Mouse (Mus musculus) intestine, embryonic 14.5 days (tissue): Measurements from ENCODE around the gene Akap13. TPM values are rescaled to one million over a fixed set of nuclear protein-coding genes. Genes with fewer than 3 reads are reported as not detected.

ENCODE experiments used
- ATAC-seq: fragments of 200-750 bp; cut with Nextera tagmentation; replicated peaks from 2 replicates; pipeline ENCODE4 v1.8.0; 2017; ENCODE audit warnings: low read depth, moderate number of reproducible peaks, moderate TSS enrichment, moderate library complexity; ENCODE audit not compliant: low FRiP score, low TSS enrichment
- DNase-seq: peaks from one replicate; pipeline ENCODE4 v3.0.0-alpha.2; 2018; ENCODE audit warnings: low spot score
- H3K27ac ChIP-seq: fragments of 300-500 bp; sonication (generic); 2 replicates; pipeline ENCODE4 v1.5.1; 2014; ENCODE audit warnings: low read depth, mild to moderate bottlenecking, control low read depth
- H3K27me3 ChIP-seq: fragments of 300-500 bp; sonication (generic); replicated peaks from 2 replicates; pipeline ENCODE4 v1.6.1; 2014; ENCODE audit warnings: low read length, control low read depth; ENCODE audit not compliant: control insufficient read depth, insufficient read depth
- H3K36me3 ChIP-seq: fragments of 300-500 bp; sonication (generic); 2 replicates; pipeline ENCODE4 v1.6.1; 2014; ENCODE audit warnings: low read length, control low read depth; ENCODE audit not compliant: control insufficient read depth, insufficient read depth
- H3K4me1 ChIP-seq: fragments of 300-500 bp; sonication (generic); replicated peaks from 2 replicates; pipeline ENCODE4 v1.6.1; 2014; ENCODE audit warnings: low read length, control low read depth, mixed read lengths; ENCODE audit not compliant: control insufficient read depth, insufficient read depth
- H3K4me2 ChIP-seq: fragments of 300-500 bp; sonication (generic); 2 replicates; pipeline ENCODE4 v1.6.1; 2014; ENCODE audit warnings: low read length
- H3K4me3 ChIP-seq: fragments of 300-500 bp; sonication (generic); 2 replicates; pipeline ENCODE4 v1.5.1; 2014; ENCODE audit warnings: low read depth, low read length, control low read depth, mixed read lengths
- H3K9ac ChIP-seq: fragments of 300-500 bp; sonication (generic); 2 replicates; pipeline ENCODE4 v1.6.1; 2014; ENCODE audit warnings: mild to moderate bottlenecking, low read length
- H3K9me3 ChIP-seq: fragments of 300-500 bp; sonication (generic); 2 replicates; pipeline ENCODE4 v1.6.1; 2016; ENCODE audit warnings: low read length, control low read depth; ENCODE audit not compliant: control insufficient read depth
- WGBS: fragments of 180-500 bp; shearing (Covaris S2); extraction: QIAGEN DNeasy Blood & Tissue Kit; methylation state at CpG from one replicate; pipeline ENCODE4 v1.1.7; 2014; 5-methylcytosine and 5-hydroxymethylcytosine counted together
- polyA plus RNA-seq: library from polyadenylated mRNA; unstranded; fragments of >200 nt; fragmentation: Nextera tagmentation; extraction: Ambion mirVana; gene quantifications from 2 replicates; pipeline ENCODE4 v1.2.1, GENCODE M21; 2014

Akap13 gene
- polyA plus RNA-seq, 1 experiment from 2014 or later: 51.5 TPM

DNA sequence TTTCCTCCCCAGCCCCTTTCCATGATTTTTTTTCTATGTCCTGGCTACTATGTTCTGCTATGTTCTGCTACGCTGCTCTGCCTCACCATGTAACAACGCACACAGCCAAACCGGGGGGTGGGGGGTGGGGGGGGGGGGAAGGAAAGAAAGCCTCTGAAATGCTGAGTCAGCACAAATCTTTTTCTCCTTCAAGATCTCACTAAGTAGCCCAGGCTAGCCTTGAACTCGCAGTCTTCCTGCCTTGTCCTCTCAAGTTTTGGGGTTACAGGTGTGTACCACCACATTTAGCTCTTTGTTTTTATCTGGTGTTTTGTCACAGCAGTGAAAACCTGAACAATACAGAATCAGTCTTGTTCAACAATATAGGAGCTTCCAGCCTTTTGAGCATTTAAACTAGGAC is 15.8 kb upstream of the Akap13 start:
- Histone ChIP-seq H3K9me3 (no peaks in the 10 kb centered on the region), H3K27ac (no peak overlapping the region), H3K36me3 (no peaks in the 10 kb centered on the region), H3K9ac (no peak overlapping the region), H3K27me3 (no peaks in the 10 kb centered on the region), H3K4me3 (no peak overlapping the region), H3K4me1 (no peaks in the 10 kb centered on the region), H3K4me2 (no peak overlapping the region)
- DNase-seq (no peak), ATAC-seq (no peak)
- 90% methylated on average over 4 of the region's 4 CpGs for WGBS

GRCm38 (mm10) chr7:75440241-75440640 is 15.1 kb upstream of the Akap13 start:
- no peaks in the 10 kb centered on the region for H3K27me3 ChIP-seq

DNA sequence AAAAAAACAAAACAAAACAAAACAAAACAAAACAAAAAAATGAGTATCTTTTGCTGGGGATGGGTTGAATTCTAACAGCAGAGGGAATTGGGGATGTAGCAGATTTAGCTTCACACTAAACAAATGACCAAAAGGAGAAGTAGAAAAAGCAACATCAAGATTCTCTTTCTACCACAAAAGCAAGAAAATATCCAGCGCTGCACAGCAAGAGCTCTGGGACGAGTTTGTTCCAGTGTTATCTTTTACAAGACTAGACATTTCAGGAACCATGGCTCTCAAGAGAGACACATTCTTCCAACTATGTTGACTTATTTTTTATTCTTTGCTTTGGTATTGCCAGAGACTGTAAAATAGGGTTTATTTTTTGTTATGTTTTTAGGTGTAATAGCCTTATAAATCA is 13.4 kb upstream of the Akap13 start:
- ATAC-seq: no peak
- no peaks in the 10 kb centered on the region for H3K27me3 ChIP-seq
- H3K4me2 ChIP-seq: no peak overlapping the region
- no peaks in the 10 kb centered on the region for H3K4me1 ChIP-seq
- no peaks in the 10 kb centered on the region for H3K36me3 ChIP-seq
- H3K9me3 ChIP-seq: no peaks in the 10 kb centered on the region
- H3K9ac ChIP-seq: no peak overlapping the region
- no peak overlapping the region for H3K4me3 ChIP-seq
- H3K27ac ChIP-seq: no peak overlapping the region
- DNase-seq: no peak
- WGBS: 77% methylated on average over 2 of the region's 2 CpGs

More at GRCm38 (mm10) chr7:75440241-75440640, 15.1 kb upstream of the Akap13 start:
- Histone ChIP-seq H3K4me1 (no peaks in the 10 kb centered on the region), H3K4me2 (no peak overlapping the region), H3K27ac (no peak overlapping the region), H3K9ac (no peak overlapping the region), H3K9me3 (no peaks in the 10 kb centered on the region), H3K36me3 (no peaks in the 10 kb centered on the region), H3K4me3 (no peak overlapping the region)
- ATAC-seq: no peak
- 74% methylated on average over 2 of the region's 2 CpGs for WGBS
- DNase-seq: no peak

DNA sequence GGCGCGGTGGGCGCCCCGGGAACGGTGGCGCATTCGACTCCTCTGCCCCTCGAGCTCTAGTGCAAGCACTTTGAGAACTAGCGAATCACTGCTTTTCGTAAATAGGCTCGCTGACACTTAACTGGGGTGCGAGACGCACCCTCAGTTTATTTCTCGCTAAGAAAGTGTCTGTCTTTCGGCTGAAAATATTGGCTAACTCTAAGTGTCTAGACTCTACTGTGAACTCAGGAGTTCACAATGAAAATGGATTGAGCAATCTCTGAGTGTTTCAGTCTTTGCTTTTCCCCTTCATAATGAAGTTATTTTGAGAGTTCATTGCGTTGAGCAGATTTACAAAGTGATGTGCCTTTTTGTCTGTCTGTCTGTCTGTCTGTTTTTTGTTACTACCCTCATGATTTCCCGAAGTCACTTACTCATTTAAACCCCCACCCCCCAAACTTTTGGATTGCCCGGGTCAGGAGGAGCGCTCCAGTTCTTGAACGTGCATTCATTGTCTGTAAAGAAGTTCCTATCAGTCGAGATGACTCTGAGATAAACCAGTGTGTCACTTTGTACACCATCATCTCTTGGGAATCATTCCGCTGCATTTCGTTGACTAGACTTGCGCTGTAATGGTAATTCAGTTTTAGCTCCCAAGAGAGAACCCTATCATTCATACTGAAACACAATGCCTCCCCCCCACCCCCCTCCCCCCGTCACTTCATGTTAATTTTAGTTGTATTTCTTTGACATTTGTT is 986 bp downstream of the Akap13 start:
- 2% methylated on average over 25 of the region's 25 CpGs for WGBS
- Histone ChIP-seq H3K36me3 (no peaks in the 10 kb centered on the region), H3K27me3 (no peaks in the 10 kb centered on the region), H3K9me3 (no peaks in the 10 kb centered on the region), H3K4me3 (peak overlapping the region; percentile 93), H3K9ac (peak overlapping the region; percentile 95), H3K27ac (peak overlapping the region; percentile 98), H3K4me1 (peaks cover 10% of the 10 kb centered on the region), H3K4me2 (peak overlapping the region; percentile 91)
- DNase-seq: peak; percentile 56
- no peak for ATAC-seq

- H3K9ac ChIP-seq: no peak overlapping the region
- H3K4me2 ChIP-seq: no peak overlapping the region
- H3K27me3 ChIP-seq: no peaks in the 10 kb centered on the region
- no peak overlapping the region for H3K27ac ChIP-seq
- WGBS: 66% methylated on average over 1 of the region's 1 CpGs
- no peaks in the 10 kb centered on the region for H3K9me3 ChIP-seq
- no peaks in the 10 kb centered on the region for H3K36me3 ChIP-seq
- H3K4me1 ChIP-seq: peaks cover 20% of the 10 kb centered on the region
- no peak for ATAC-seq
- no peak for DNase-seq
- H3K4me3 ChIP-seq: no peak overlapping the region
These were observed 5.0 kb downstream of the Akap13 start for GRCm38 (mm10) chr7:75460290-75460689.

GRCm38 (mm10) chr7:75463579-75464162 is 8.3 kb downstream of the Akap13 start:
- H3K27ac ChIP-seq: no peak overlapping the region
- H3K4me3 ChIP-seq: no peak overlapping the region
- H3K27me3 ChIP-seq: no peaks in the 10 kb centered on the region
- no peak overlapping the region for H3K9ac ChIP-seq
- H3K4me1 ChIP-seq: peaks cover 18% of the 10 kb centered on the region
- H3K36me3 ChIP-seq: no peaks in the 10 kb centered on the region
- no peak for ATAC-seq
- H3K9me3 ChIP-seq: no peaks in the 10 kb centered on the region
- no peak for DNase-seq
- H3K4me2 ChIP-seq: no peak overlapping the region

GRCm38 (mm10) chr7:75467791-75468190 is 12.5 kb downstream of the Akap13 start:
- Histone ChIP-seq H3K9ac (no peak overlapping the region), H3K9me3 (no peaks in the 10 kb centered on the region), H3K27ac (no peak overlapping the region), H3K4me1 (peaks cover 23% of the 10 kb centered on the region), H3K4me3 (no peak overlapping the region), H3K27me3 (no peaks in the 10 kb centered on the region), H3K36me3 (no peaks in the 10 kb centered on the region), H3K4me2 (no peak overlapping the region)
- 72% methylated on average over 7 of the region's 7 CpGs for WGBS
- DNase-seq: no peak
- ATAC-seq: no peak

GRCm38 (mm10) chr7:75470318-75470925 is 15.1 kb downstream of the Akap13 start:
- H3K4me1 ChIP-seq: peaks cover 17% of the 10 kb centered on the region; the same call in 1 of the 2 replicates
- H3K4me2 ChIP-seq: no peak overlapping the region
- H3K27ac ChIP-seq: no peak overlapping the region
- no peaks in the 10 kb centered on the region for H3K27me3 ChIP-seq
- no peak overlapping the region for H3K9ac ChIP-seq
- no peak overlapping the region for H3K4me3 ChIP-seq
- H3K9me3 ChIP-seq: no peaks in the 10 kb centered on the region
- H3K36me3 ChIP-seq: no peaks in the 10 kb centered on the region
- ATAC-seq (no peak), DNase-seq (no peak)
- 75% methylated on average over 7 of the region's 7 CpGs for WGBS
